Mouse (Mus musculus) stomach, embryonic 14.5 days (tissue): ENCODE data around the gene Crx. TPM values are rescaled to one million over a fixed set of nuclear protein-coding genes. Genes with fewer than 3 reads are reported as not detected.
"Not testable (repeated sequence)": the region's sequence is repeated elsewhere in the genome, so short reads cannot be mapped to it uniquely, and the experiment has no call there.

ENCODE experiments used
- ATAC-seq: fragments of 200-750 bp; cut with Nextera tagmentation; 2 replicates; pipeline ENCODE4 v1.8.0; 2017; ENCODE audit warnings: low read depth, moderate TSS enrichment; ENCODE audit not compliant: insufficient number of reproducible peaks, insufficient read depth, low FRiP score
- H3K27ac ChIP-seq: fragments of 300-500 bp; sonication (generic); 2 replicates; pipeline ENCODE4 v1.5.1; 2014; ENCODE audit warnings: mild to moderate bottlenecking, low read length, moderate library complexity, mixed read lengths
- H3K27me3 ChIP-seq: fragments of 300-500 bp; sonication (generic); 2 replicates; pipeline ENCODE4 v1.6.1; 2014; ENCODE audit warnings: low read length, control low read depth, mixed read lengths; ENCODE audit not compliant: control insufficient read depth, insufficient read depth
- H3K36me3 ChIP-seq: fragments of 300-500 bp; sonication (generic); 2 replicates; pipeline ENCODE4 v1.6.1; 2014; ENCODE audit warnings: mild to moderate bottlenecking, control low read depth, low read length, moderate library complexity, mixed read lengths; ENCODE audit not compliant: control insufficient read depth, insufficient read depth
- H3K4me1 ChIP-seq: fragments of 300-500 bp; sonication (generic); 2 replicates; pipeline ENCODE4 v1.6.1; 2014; ENCODE audit warnings: low read length, control low read depth, mixed read lengths; ENCODE audit not compliant: control insufficient read depth, insufficient read depth
- H3K4me2 ChIP-seq: fragments of 300-500 bp; sonication (generic); replicated peaks from 2 replicates; pipeline ENCODE4 v1.6.1; 2014; ENCODE audit warnings: low read depth, low read length, control low read depth
- H3K4me3 ChIP-seq: fragments of 300-500 bp; sonication (generic); 2 replicates; pipeline ENCODE4 v1.5.1; 2014; ENCODE audit warnings: low read depth, low read length, control low read depth
- H3K9ac ChIP-seq: fragments of 300-500 bp; sonication (generic); replicated peaks from 2 replicates; pipeline ENCODE4 v1.6.1; 2014; ENCODE audit warnings: low read depth, mild to moderate bottlenecking, control low read depth, low read length, moderate library complexity, mixed read lengths
- H3K9me3 ChIP-seq: fragments of 300-500 bp; sonication (generic); 2 replicates; pipeline ENCODE4 v1.6.1; 2016; ENCODE audit warnings: low read depth, low read length, control low read depth; ENCODE audit not compliant: control insufficient read depth
- WGBS: fragments of 180-500 bp; shearing (Covaris S2); extraction: QIAGEN DNeasy Blood & Tissue Kit; methylation state at CpG from one replicate; pipeline ENCODE4 v1.1.7; 2014; 5-methylcytosine and 5-hydroxymethylcytosine counted together
- polyA plus RNA-seq: library from polyadenylated mRNA; unstranded; fragments of >200 nt; fragmentation: Nextera tagmentation; extraction: Ambion mirVana; gene quantifications from 2 replicates; pipeline ENCODE4 v1.2.1, GENCODE M21; 2014

Crx gene
- polyA plus RNA-seq, 1 experiment from 2014 or later, result not detected

DNA sequence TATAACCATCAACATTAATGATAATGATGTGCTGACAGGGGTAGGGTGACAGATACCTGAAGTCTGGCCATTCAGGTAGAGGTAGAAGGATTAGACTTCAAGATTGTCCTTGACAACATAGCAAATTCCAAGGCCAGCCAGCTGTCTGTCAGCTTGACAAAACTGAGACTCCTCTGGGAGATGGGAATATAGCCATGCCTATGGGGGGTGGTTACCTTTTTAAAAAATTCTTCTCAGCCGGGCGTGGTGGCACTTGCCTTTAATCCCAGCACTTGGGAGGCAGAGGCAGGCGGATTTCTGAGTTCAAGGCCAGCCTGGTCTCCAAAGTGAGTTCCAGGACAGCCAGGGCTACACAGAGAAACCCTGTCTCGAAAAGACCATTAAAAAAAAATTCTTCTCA is 35.9 kb upstream of the Crx start:
- not testable (repeated sequence) for H3K4me3 ChIP-seq, H3K4me1 ChIP-seq, H3K27me3 ChIP-seq, H3K4me2 ChIP-seq, ATAC-seq, H3K9ac ChIP-seq, H3K9me3 ChIP-seq, H3K27ac ChIP-seq
- 81% methylated on average over 4 of the region's 4 CpGs for WGBS
- peaks cover 30% of the 10 kb centered on the region for H3K36me3 ChIP-seq

DNA sequence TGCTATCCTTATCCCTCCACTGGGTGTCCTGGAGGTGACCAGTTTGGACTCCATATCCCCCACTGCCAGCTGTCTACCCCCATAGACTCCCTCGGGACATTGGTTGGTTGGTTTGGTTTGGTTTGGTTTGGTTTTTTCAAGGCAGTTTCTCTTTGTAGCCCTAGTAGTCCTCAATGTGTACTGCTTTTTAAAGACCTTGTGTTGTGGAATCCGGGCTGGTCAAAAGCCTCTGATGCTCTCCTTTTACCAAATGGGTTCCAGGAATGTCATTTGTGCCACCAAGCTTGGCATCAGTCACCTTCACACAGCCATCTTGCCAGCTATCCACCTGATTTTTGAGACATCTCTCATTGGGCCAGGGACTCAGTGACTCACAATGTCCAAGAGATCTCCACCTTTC is 35.0 kb upstream of the Crx start:
- Histone ChIP-seq H3K9me3 (no peaks in the 10 kb centered on the region), H3K36me3 (peaks cover 28% of the 10 kb centered on the region), H3K4me2 (no peak overlapping the region)

DNA sequence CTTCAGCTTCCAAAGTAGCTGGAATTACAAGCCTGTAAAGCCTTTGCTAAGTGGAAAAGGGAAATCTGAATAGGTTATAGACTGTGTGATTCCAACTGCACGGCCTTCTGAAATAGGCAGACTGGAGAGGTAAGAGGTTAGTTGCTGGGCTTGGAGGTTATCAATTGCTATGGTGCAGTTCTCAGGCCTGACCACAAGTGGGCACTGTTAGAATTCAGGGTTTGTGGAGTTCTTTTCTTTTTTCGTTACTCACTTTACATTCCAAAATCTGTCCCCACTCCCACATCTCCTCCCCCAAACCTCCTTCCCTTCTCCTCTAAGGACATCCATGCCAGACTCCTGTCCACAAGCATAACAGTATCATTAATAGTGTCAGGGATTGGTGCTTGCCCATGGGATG is 34.5 kb upstream of the Crx start:
- Histone ChIP-seq H3K4me3 (no peak overlapping the region), H3K36me3 (peaks cover 23% of the 10 kb centered on the region; the same call in 1 of the 2 replicates), H3K27me3 (no peaks in the 10 kb centered on the region), H3K9me3 (no peaks in the 10 kb centered on the region), H3K4me2 (no peak overlapping the region), H3K9ac (no peak overlapping the region), H3K4me1 (no peaks in the 10 kb centered on the region), H3K27ac (no peak overlapping the region)
- no peak for ATAC-seq
- 42% methylated on average over 2 of the region's 2 CpGs for WGBS

More for the DNA sequence above, 35.0 kb upstream of the Crx start:
- no peak overlapping the region for H3K9ac ChIP-seq
- no peak for ATAC-seq
- no peaks in the 10 kb centered on the region for H3K4me1 ChIP-seq
- H3K27me3 ChIP-seq, result no peaks in the 10 kb centered on the region
- WGBS, result 78% methylated on average over 2 of the region's 2 CpGs
- H3K27ac ChIP-seq, result no peak overlapping the region
- no peak overlapping the region for H3K4me3 ChIP-seq

DNA sequence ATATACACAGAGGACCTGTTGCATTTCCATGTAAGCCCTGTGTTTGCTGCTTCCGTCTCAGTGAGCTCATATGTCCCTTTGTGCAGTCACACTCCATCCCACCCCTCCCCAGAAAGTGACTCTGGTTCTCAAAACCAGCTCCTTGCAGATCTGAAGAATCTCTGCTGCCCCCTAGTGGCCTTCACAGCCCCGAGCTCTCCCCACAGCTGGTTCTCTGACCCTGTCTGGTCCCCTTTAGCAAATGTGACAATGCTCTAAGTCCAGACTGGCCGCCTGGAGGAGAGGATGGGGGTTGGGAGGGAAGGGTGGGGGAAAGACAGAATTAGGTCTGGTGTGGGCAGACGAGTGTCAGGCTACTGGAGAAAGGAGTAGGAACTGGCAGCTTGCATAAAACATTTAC is 32.4 kb upstream of the Crx start:
- Histone ChIP-seq H3K9me3 (no peaks in the 10 kb centered on the region), H3K27me3 (no peaks in the 10 kb centered on the region), H3K4me3 (no peak overlapping the region), H3K4me1 (no peaks in the 10 kb centered on the region), H3K36me3 (peaks cover 8% of the 10 kb centered on the region; the same call in 1 of the 2 replicates), H3K4me2 (no peak overlapping the region), H3K9ac (no peak overlapping the region), H3K27ac (no peak overlapping the region)
- ATAC-seq, result peak; percentile 71
- under 1% methylated on average over 4 of the region's 4 CpGs for WGBS

DNA sequence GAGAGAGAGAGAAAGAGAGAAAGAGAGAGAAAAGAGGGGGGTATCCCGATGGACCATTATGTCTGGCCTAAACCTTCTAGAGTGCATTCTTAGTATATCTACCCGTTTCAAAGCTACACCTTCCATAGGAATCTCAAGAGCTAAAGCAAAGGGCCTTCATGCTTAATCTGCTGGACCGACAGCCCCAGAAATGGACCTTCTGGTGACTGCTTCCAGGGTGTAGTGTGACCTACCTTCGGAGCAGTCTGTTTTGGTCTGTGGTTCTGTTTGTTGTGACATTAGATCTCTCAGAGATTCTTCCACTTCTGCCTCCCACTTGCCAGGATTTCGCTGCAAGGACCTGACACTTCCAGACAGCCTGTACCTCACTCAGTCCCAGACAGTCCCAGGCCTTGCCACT is 30.8 kb upstream of the Crx start:
- no peak overlapping the region for H3K27ac ChIP-seq
- no peak for ATAC-seq

DNA sequence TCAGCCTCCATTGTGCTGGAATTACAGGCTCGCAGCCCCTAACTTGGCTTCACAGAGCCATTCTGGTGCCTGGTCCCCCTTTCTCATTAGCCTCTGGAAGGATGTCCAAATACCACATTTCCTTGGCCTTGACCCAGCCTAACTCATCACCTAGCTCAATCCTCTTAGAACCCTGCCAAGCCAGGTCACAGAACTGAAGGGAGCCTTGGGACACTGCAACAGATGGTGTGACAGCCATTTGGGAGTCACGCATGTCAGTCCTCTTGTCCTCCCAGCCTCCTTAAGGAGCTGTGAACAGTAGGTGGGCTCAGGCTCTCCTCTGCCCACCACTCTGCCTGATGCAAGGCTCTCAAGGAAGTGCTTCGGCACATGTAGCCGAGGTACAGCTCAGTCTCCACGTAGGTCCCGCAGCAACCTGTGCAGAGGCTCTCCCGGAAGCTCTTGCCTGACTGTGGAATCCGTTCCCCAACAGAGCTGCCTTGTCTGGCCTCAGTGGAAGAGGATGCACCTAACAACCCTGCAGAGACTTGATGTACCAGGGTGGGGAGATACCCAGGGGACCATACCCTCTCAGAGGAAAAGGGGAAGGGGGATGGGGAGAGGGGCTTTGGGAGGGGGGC is 28.3 kb upstream of the Crx start:
- Histone ChIP-seq H3K9me3 (no peaks in the 10 kb centered on the region), H3K4me1 (no peaks in the 10 kb centered on the region), H3K9ac (no peak overlapping the region), H3K27ac (no peak overlapping the region), H3K27me3 (no peaks in the 10 kb centered on the region), H3K4me3 (no peak overlapping the region), H3K4me2 (no peak overlapping the region), H3K36me3 (no peaks in the 10 kb centered on the region)
- no peak for ATAC-seq
- 66% methylated on average over 8 of the region's 8 CpGs for WGBS

More for the DNA sequence above, 30.8 kb upstream of the Crx start:
- WGBS, result 80% methylated on average over 5 of the region's 5 CpGs
- Histone ChIP-seq H3K27me3 (no peaks in the 10 kb centered on the region), H3K4me3 (no peak overlapping the region), H3K9me3 (no peaks in the 10 kb centered on the region), H3K36me3 (no peaks in the 10 kb centered on the region), H3K9ac (no peak overlapping the region), H3K4me1 (no peaks in the 10 kb centered on the region), H3K4me2 (no peak overlapping the region)

GRCm38 (mm10) chr7:15906602-15907001 is 26.8 kb upstream of the Crx start:
- 82% methylated on average over 1 of the region's 1 CpGs for WGBS
- ATAC-seq, result no peak

DNA sequence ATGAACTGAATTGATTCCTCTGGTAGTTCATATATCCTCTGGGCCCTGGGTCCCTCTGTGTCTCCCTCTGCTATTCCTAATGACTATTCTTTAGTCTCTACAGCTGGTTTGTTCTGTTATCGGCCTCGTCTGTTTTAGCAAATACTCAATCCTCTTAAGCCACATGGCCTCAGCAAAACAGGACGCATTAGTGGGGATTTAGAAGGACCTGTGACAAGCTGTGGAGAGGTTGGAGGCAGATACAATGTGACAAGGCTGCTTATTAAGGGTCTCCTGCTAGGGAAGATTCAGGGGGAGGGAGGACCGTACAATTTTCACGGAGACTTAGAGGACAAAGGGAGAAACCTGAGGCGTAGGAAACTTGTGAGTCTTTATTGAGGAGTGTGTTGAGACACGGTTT is 26.1 kb upstream of the Crx start:
- no peaks in the 10 kb centered on the region for H3K36me3 ChIP-seq
- H3K4me1 ChIP-seq, result no peaks in the 10 kb centered on the region
- 74% methylated on average over 7 of the region's 7 CpGs for WGBS
- no peak overlapping the region for H3K4me3 ChIP-seq
- H3K27ac ChIP-seq, result no peak overlapping the region
- H3K9me3 ChIP-seq, result no peaks in the 10 kb centered on the region
- no peaks in the 10 kb centered on the region for H3K27me3 ChIP-seq
- ATAC-seq, result no peak
- no peak overlapping the region for H3K9ac ChIP-seq
- no peak overlapping the region for H3K4me2 ChIP-seq

More at GRCm38 (mm10) chr7:15906602-15907001, 26.8 kb upstream of the Crx start:
- H3K27me3 ChIP-seq, result no peaks in the 10 kb centered on the region
- H3K9me3 ChIP-seq, result no peaks in the 10 kb centered on the region
- no peaks in the 10 kb centered on the region for H3K4me1 ChIP-seq
- H3K27ac ChIP-seq, result no peak overlapping the region
- H3K36me3 ChIP-seq, result no peaks in the 10 kb centered on the region
- no peak overlapping the region for H3K4me3 ChIP-seq
- no peak overlapping the region for H3K9ac ChIP-seq
- no peak overlapping the region for H3K4me2 ChIP-seq
